Mouse (Mus musculus): ENCODE measurements around the gene Grm8. TPM values are rescaled to one million over a fixed set of nuclear protein-coding genes. Genes with fewer than 3 reads are reported as not detected.

Gene Grm8
- total RNA-seq, 1 experiment: 0.67 TPM

- no peak for DNase-seq (ENCODE audit: low read depth, low spot score)
- no peak overlapping the region for H3K9ac ChIP-seq (ENCODE audit: insufficient read depth, low read depth, low read length, poor library complexity, severe bottlenecking)
- no peaks in the 10 kb centered on the region for H3K4me1 ChIP-seq (ENCODE audit: control insufficient read depth in 2 of 2, insufficient read depth in 2 of 2, low read length in 2 of 2, poor library complexity in 1 of 2)
- H3K4me3 ChIP-seq (ENCODE audit: insufficient read depth in 1 of 2, low read depth in 1 of 2, low read length in 2 of 2, poor library complexity in 1 of 2, severe bottlenecking in 1 of 2): no peak overlapping the region
- H3K9me3 ChIP-seq (ENCODE audit: control insufficient read depth, insufficient read depth, low read depth, low read length): no peaks in the 10 kb centered on the region
- no peak for TF ChIP-seq ZNF384 (IDR thresholded peaks at IDR 0.05; ENCODE audit: low read depth, low read length)
- TF ChIP-seq CHD2 (IDR thresholded peaks at IDR 0.05; ENCODE audit: low read depth, low read length): no peak
- TF ChIP-seq MAFK (IDR thresholded peaks at IDR 0.05; ENCODE audit: insufficient read depth, low read depth, low read length): no peak
- TF ChIP-seq HCFC1 (IDR thresholded peaks at IDR 0.05; ENCODE audit: borderline replicate concordance, insufficient read depth, low read length): no peak
- TF ChIP-seq ZC3H11A (IDR thresholded peaks at IDR 0.05; ENCODE audit: borderline replicate concordance, low read depth, low read length): no peak
- no peak overlapping the region for H3K27ac ChIP-seq (ENCODE audit: insufficient read depth, low read depth, low read length, poor library complexity, severe bottlenecking)
- H3K36me3 ChIP-seq (ENCODE audit: control insufficient read depth, insufficient read depth, low read length, poor library complexity, severe bottlenecking): no peaks in the 10 kb centered on the region
- in situ Hi-C loops (cut with MboI; ENCODE audit: low sequenced_read_pairs in 2 of 2, unreplicated experiment in 2 of 2): no loop called here
Measured at GRCm38 (mm10) chr6:27646503-27646902, 488.5 kb downstream of the Grm8 start.

DNA sequence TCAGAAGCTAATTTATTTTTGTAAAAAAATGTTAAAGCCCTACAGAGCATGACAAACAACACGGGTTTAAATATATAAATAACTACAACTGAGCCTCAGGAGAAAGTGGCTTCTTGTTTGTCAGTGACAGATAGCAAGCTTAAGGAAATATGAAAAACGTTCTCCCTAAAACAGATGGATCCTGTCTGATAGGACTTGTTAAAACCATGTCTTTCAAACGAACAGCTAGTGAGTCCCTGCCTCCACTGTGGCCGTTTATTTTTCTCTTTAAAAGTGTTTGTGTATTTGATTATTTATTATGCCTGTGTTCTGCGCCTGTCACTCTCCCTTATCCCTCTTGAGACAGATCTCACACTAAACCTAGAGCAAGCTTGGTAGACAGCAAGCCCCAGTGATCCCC lies 489.9 kb downstream of the Grm8 start:
- no peak for DNase-seq (ENCODE audit: low read depth, low spot score)
- in situ Hi-C loops (cut with MboI; ENCODE audit: low sequenced_read_pairs in 2 of 2, unreplicated experiment in 2 of 2): no loop called here
- TF ChIP-seq HCFC1 (IDR thresholded peaks at IDR 0.05; ENCODE audit: borderline replicate concordance, insufficient read depth, low read length) (no peak), CHD2 (IDR thresholded peaks at IDR 0.05; ENCODE audit: low read depth, low read length) (no peak), ZNF384 (IDR thresholded peaks at IDR 0.05; ENCODE audit: low read depth, low read length) (no peak), ZC3H11A (IDR thresholded peaks at IDR 0.05; ENCODE audit: borderline replicate concordance, low read depth, low read length) (no peak), MAFK (IDR thresholded peaks at IDR 0.05; ENCODE audit: insufficient read depth, low read depth, low read length) (no peak)
- Histone ChIP-seq H3K27ac (ENCODE audit: insufficient read depth, low read depth, low read length, poor library complexity, severe bottlenecking) (no peak overlapping the region), H3K36me3 (ENCODE audit: control insufficient read depth, insufficient read depth, low read length, poor library complexity, severe bottlenecking) (no peaks in the 10 kb centered on the region), H3K4me3 (ENCODE audit: insufficient read depth in 1 of 2, low read depth in 1 of 2, low read length in 2 of 2, poor library complexity in 1 of 2, severe bottlenecking in 1 of 2) (no peak overlapping the region), H3K4me1 (ENCODE audit: control insufficient read depth in 2 of 2, insufficient read depth in 2 of 2, low read length in 2 of 2, poor library complexity in 1 of 2) (no peaks in the 10 kb centered on the region), H3K9ac (ENCODE audit: insufficient read depth, low read depth, low read length, poor library complexity, severe bottlenecking) (no peak overlapping the region), H3K9me3 (ENCODE audit: control insufficient read depth, insufficient read depth, low read depth, low read length) (no peaks in the 10 kb centered on the region)

DNA sequence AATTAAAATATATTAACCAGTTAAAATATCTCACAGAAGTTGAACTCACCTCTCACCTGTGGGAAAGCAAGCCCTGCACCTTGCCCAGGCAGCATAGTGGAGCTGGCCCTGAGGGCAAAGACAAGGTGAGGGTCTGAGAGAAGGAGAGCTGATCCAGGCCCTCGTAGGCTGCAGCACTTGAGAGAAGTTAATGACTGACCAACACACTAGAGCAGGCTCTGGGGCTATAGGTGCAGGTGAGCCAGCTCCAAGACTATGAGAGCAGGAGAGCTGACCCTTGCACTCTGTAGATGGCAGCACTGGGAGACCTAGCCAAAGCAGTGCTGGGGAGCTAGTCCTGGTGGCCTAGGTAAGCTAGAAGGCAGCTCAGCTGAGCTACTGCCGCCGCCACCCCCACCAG lies 499.1 kb downstream of the Grm8 start:
- TF ChIP-seq MAFK (IDR thresholded peaks at IDR 0.05; ENCODE audit: insufficient read depth, low read depth, low read length) (no peak), CHD2 (IDR thresholded peaks at IDR 0.05; ENCODE audit: low read depth, low read length) (no peak), ZC3H11A (IDR thresholded peaks at IDR 0.05; ENCODE audit: borderline replicate concordance, low read depth, low read length) (no peak), HCFC1 (IDR thresholded peaks at IDR 0.05; ENCODE audit: borderline replicate concordance, insufficient read depth, low read length) (no peak), ZNF384 (IDR thresholded peaks at IDR 0.05; ENCODE audit: low read depth, low read length) (no peak)
- in situ Hi-C loops (cut with MboI; ENCODE audit: low sequenced_read_pairs in 2 of 2, unreplicated experiment in 2 of 2): no loop called here
- no peaks in the 10 kb centered on the region for H3K36me3 ChIP-seq (ENCODE audit: control insufficient read depth, insufficient read depth, low read length, poor library complexity, severe bottlenecking)
- no peak overlapping the region for H3K4me3 ChIP-seq (ENCODE audit: insufficient read depth in 1 of 2, low read depth in 1 of 2, low read length in 2 of 2, poor library complexity in 1 of 2, severe bottlenecking in 1 of 2)
- no peaks in the 10 kb centered on the region for H3K9me3 ChIP-seq (ENCODE audit: control insufficient read depth, insufficient read depth, low read depth, low read length)
- no peak for DNase-seq (ENCODE audit: low read depth, low spot score)
- no peaks in the 10 kb centered on the region for H3K4me1 ChIP-seq (ENCODE audit: control insufficient read depth in 2 of 2, insufficient read depth in 2 of 2, low read length in 2 of 2, poor library complexity in 1 of 2)
- no peak overlapping the region for H3K27ac ChIP-seq (ENCODE audit: insufficient read depth, low read depth, low read length, poor library complexity, severe bottlenecking)
- no peak overlapping the region for H3K9ac ChIP-seq (ENCODE audit: insufficient read depth, low read depth, low read length, poor library complexity, severe bottlenecking)

DNA sequence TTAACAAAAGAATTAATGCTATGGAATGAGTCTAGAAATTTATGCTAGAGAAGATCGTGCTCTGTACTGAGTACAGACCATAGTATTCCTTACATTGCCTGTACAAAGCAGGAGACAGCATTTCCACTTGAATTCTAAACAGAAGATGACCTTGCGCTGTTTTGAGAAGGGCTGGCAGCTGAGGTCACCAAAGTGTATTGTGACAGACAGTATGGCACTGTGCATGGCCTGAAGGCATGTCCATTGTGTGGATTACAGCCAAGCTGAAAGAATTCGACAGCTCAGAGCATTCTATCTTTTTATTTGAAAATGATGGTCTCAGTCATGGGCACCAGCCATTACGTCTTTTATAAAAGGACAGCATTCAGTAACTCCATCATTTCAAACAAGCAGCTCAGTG lies 517.5 kb downstream of the Grm8 start:
- no peaks in the 10 kb centered on the region for H3K9me3 ChIP-seq (ENCODE audit: control insufficient read depth, insufficient read depth, low read depth, low read length)
- H3K4me3 ChIP-seq (ENCODE audit: insufficient read depth in 1 of 2, low read depth in 1 of 2, low read length in 2 of 2, poor library complexity in 1 of 2, severe bottlenecking in 1 of 2): no peak overlapping the region
- H3K9ac ChIP-seq (ENCODE audit: insufficient read depth, low read depth, low read length, poor library complexity, severe bottlenecking): no peak overlapping the region
- H3K27ac ChIP-seq (ENCODE audit: insufficient read depth, low read depth, low read length, poor library complexity, severe bottlenecking): no peak overlapping the region
- peak; percentile 15 for DNase-seq (ENCODE audit: low read depth, low spot score)
- in situ Hi-C loops (cut with MboI; ENCODE audit: low sequenced_read_pairs in 2 of 2, unreplicated experiment in 2 of 2): no loop called here
- TF ChIP-seq ZNF384 (IDR thresholded peaks at IDR 0.05; ENCODE audit: low read depth, low read length) (no peak), MAFK (IDR thresholded peaks at IDR 0.05; ENCODE audit: insufficient read depth, low read depth, low read length) (no peak), CHD2 (IDR thresholded peaks at IDR 0.05; ENCODE audit: low read depth, low read length) (no peak), HCFC1 (IDR thresholded peaks at IDR 0.05; ENCODE audit: borderline replicate concordance, insufficient read depth, low read length) (no peak), ZC3H11A (IDR thresholded peaks at IDR 0.05; ENCODE audit: borderline replicate concordance, low read depth, low read length) (no peak)
- H3K4me1 ChIP-seq (ENCODE audit: control insufficient read depth in 2 of 2, insufficient read depth in 2 of 2, low read length in 2 of 2, poor library complexity in 1 of 2): no peaks in the 10 kb centered on the region
- no peaks in the 10 kb centered on the region for H3K36me3 ChIP-seq (ENCODE audit: control insufficient read depth, insufficient read depth, low read length, poor library complexity, severe bottlenecking)

GRCm38 (mm10) chr6:27580485-27580884 lies 554.5 kb downstream of the Grm8 start:
- in situ Hi-C loops (cut with MboI; ENCODE audit: low sequenced_read_pairs in 2 of 2, unreplicated experiment in 2 of 2): no loop called here
- DNase-seq (ENCODE audit: low read depth, low spot score): no peak

More at GRCm38 (mm10) chr6:27580485-27580884, 554.5 kb downstream of the Grm8 start:
- Histone ChIP-seq H3K4me3 (ENCODE audit: insufficient read depth in 1 of 2, low read depth in 1 of 2, low read length in 2 of 2, poor library complexity in 1 of 2, severe bottlenecking in 1 of 2) (no peak overlapping the region), H3K9ac (ENCODE audit: insufficient read depth, low read depth, low read length, poor library complexity, severe bottlenecking) (no peak overlapping the region), H3K9me3 (ENCODE audit: control insufficient read depth, insufficient read depth, low read depth, low read length) (no peaks in the 10 kb centered on the region), H3K36me3 (ENCODE audit: control insufficient read depth, insufficient read depth, low read length, poor library complexity, severe bottlenecking) (no peaks in the 10 kb centered on the region), H3K27ac (ENCODE audit: insufficient read depth, low read depth, low read length, poor library complexity, severe bottlenecking) (no peak overlapping the region), H3K4me1 (ENCODE audit: control insufficient read depth in 2 of 2, insufficient read depth in 2 of 2, low read length in 2 of 2, poor library complexity in 1 of 2) (no peaks in the 10 kb centered on the region)
- TF ChIP-seq HCFC1 (IDR thresholded peaks at IDR 0.05; ENCODE audit: borderline replicate concordance, insufficient read depth, low read length) (no peak), MAFK (IDR thresholded peaks at IDR 0.05; ENCODE audit: insufficient read depth, low read depth, low read length) (no peak), CHD2 (IDR thresholded peaks at IDR 0.05; ENCODE audit: low read depth, low read length) (no peak), ZC3H11A (IDR thresholded peaks at IDR 0.05; ENCODE audit: borderline replicate concordance, low read depth, low read length) (no peak)

All from ES-E14 (cell line).